Mouse (Mus musculus) olfactory bulb, adult 2 months (tissue): ENCODE results near the gene Rnf4. TPM values are rescaled to one million over a fixed set of nuclear protein-coding genes. Genes with fewer than 3 reads are reported as not detected.

Experiments used
- H3K27ac ChIP-seq: fragments of 200-500 bp; 2 replicates; pipeline ENCODE4 v1.5.1; 2012; ENCODE audit warnings: low read depth, low read length; ENCODE audit not compliant: insufficient read depth
- H3K4me1 ChIP-seq: fragments of 200-500 bp; 2 replicates; pipeline ENCODE4 v1.6.1; 2012; ENCODE audit warnings: low read length; ENCODE audit not compliant: control insufficient read depth, insufficient read depth
- H3K4me3 ChIP-seq: fragments of 200-500 bp; 2 replicates; pipeline ENCODE4 v1.5.1; 2012; ENCODE audit warnings: mild to moderate bottlenecking, low read depth, low read length, moderate library complexity; ENCODE audit not compliant: insufficient read depth
- CTCF ChIP-seq: fragments of 200-500 bp; IDR thresholded peaks from 2 replicates; pipeline ENCODE4 v1.5.1; 2012; ENCODE audit warnings: low read depth, mild to moderate bottlenecking, low read length, moderate library complexity; ENCODE audit not compliant: insufficient read depth
- POLR2A ChIP-seq: fragments of 200-500 bp; IDR thresholded peaks from 2 replicates; pipeline ENCODE4 v1.6.1; 2012; ENCODE audit warnings: mild to moderate bottlenecking, low read depth, low read length, moderate library complexity; ENCODE audit not compliant: insufficient read depth
- WGBS: fragments of 180-500 bp; shearing (Covaris S2); methylation state at CpG from one replicate; pipeline ENCODE4 v1.1.7; 2018; 5-methylcytosine and 5-hydroxymethylcytosine counted together
- polyA plus RNA-seq: library from polyadenylated mRNA; stranded (reverse); fragments of >200 nt; gene quantifications from 2 replicates; pipeline ENCODE4 v1.2.4, GENCODE M21; 2012; ENCODE audit warnings: low replicate concordance; ENCODE audit not compliant: missing spikeins, insufficient read depth, insufficient read length

Gene Rnf4
- polyA plus RNA-seq, 1 experiment, result not detected

- no peak for TF ChIP-seq POLR2A
- no peak for TF ChIP-seq CTCF
- H3K4me3 ChIP-seq, result no peak overlapping the region
- 84% methylated on average over 2 of the region's 2 CpGs for WGBS
- H3K27ac ChIP-seq, result no peak overlapping the region
- H3K4me1 ChIP-seq, result peaks cover 12% of the 10 kb centered on the region
Measured at GRCm38 (mm10) chr5:34330136-34330535, 6.0 kb upstream of the Rnf4 start.

GRCm38 (mm10) chr5:34334081-34334480 lies 2.0 kb upstream of the Rnf4 start:
- no peak overlapping the region for H3K4me3 ChIP-seq
- WGBS, result 92% methylated on average over 1 of the region's 1 CpGs
- H3K27ac ChIP-seq, result no peak overlapping the region
- no peak for TF ChIP-seq POLR2A
- TF ChIP-seq CTCF, result no peak
- peaks cover 7% of the 10 kb centered on the region for H3K4me1 ChIP-seq

- TF ChIP-seq POLR2A (no peak), CTCF (no peak)
- peak overlapping the region; percentile 67 for H3K4me3 ChIP-seq
- peaks cover 9% of the 10 kb centered on the region for H3K4me1 ChIP-seq
- H3K27ac ChIP-seq, result peak overlapping the region; percentile 76
- WGBS, result 3% methylated on average over 21 of the region's 21 CpGs
Measured at GRCm38 (mm10) chr5:34335539-34336096, 471 bp upstream of the Rnf4 start.

GRCm38 (mm10) chr5:34336775-34337450 lies 824 bp downstream of the Rnf4 start:
- Histone ChIP-seq H3K27ac (peak overlapping the region; percentile 49), H3K4me1 (peaks cover 9% of the 10 kb centered on the region), H3K4me3 (peak overlapping the region; percentile 72)
- TF ChIP-seq POLR2A, result no peak
- no peak for TF ChIP-seq CTCF
- WGBS, result under 1% methylated on average over 42 of the region's 42 CpGs

GRCm38 (mm10) chr5:34340246-34340645 lies 4.2 kb downstream of the Rnf4 start:
- WGBS, result 93% methylated on average over 6 of the region's 6 CpGs

GRCm38 (mm10) chr5:34352084-34352631 lies 16.1 kb downstream of the Rnf4 start:
- WGBS, result 96% methylated on average over 3 of the region's 3 CpGs
- no peak overlapping the region for H3K4me3 ChIP-seq
- H3K4me1 ChIP-seq, result no peaks in the 10 kb centered on the region
- no peak overlapping the region for H3K27ac ChIP-seq
- TF ChIP-seq POLR2A, result no peak
- TF ChIP-seq CTCF, result no peak

More at GRCm38 (mm10) chr5:34340246-34340645, 4.2 kb downstream of the Rnf4 start:
- no peak overlapping the region for H3K27ac ChIP-seq
- H3K4me1 ChIP-seq, result peaks cover 9% of the 10 kb centered on the region
- TF ChIP-seq CTCF (no peak), POLR2A (no peak)
- no peak overlapping the region for H3K4me3 ChIP-seq

- 85% methylated on average over 3 of the region's 3 CpGs for WGBS
- Histone ChIP-seq H3K4me3 (no peak overlapping the region), H3K4me1 (no peaks in the 10 kb centered on the region), H3K27ac (no peak overlapping the region)
- TF ChIP-seq POLR2A (no peak), CTCF (no peak)
Measured at GRCm38 (mm10) chr5:34360261-34360660, 24.2 kb downstream of the Rnf4 start.

GRCm38 (mm10) chr5:34363115-34363514 lies 27.0 kb downstream of the Rnf4 start:
- TF ChIP-seq CTCF (no peak), POLR2A (no peak)
- no peak overlapping the region for H3K4me3 ChIP-seq
- H3K27ac ChIP-seq, result no peak overlapping the region
- H3K4me1 ChIP-seq, result no peaks in the 10 kb centered on the region

GRCm38 (mm10) chr5:34368551-34369290 lies 32.6 kb downstream of the Rnf4 start:
- Histone ChIP-seq H3K4me1 (no peaks in the 10 kb centered on the region), H3K27ac (peak overlapping the region; percentile 43), H3K4me3 (peak overlapping the region; percentile 55)
- WGBS, result 71% methylated on average over 7 of the region's 7 CpGs
- TF ChIP-seq CTCF (no peak), POLR2A (no peak)
